Mouse (Mus musculus): ENCODE data around the gene Plxna1. TPM values are rescaled to one million over a fixed set of nuclear protein-coding genes. Genes with fewer than 3 reads are reported as not detected.

Plxna1 gene
- polyA plus RNA-seq, 2 experiments, result 1.7 to 2.6 TPM

DNA sequence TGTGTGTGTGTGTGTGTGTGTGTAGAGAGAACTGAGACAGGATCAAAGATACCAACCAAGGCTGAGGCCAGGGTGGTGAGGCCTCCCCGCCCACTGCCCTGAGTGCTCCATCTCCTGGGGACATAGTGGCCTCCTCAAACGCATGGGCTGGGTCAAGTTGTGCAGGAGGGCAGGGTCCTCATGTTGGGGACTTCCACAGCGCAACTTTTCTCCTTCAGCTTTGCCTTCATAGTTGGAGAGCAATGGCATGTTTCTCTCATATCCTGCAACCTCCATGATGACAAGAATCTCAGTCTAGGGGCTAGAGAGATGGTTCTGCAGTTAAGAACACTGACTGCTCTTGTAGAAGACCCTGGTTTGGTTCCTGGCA is 76.1 kb downstream of the Plxna1 start:
- ATAC-seq (ENCODE audit: insufficient read depth) (no peak), DNase-seq (ENCODE audit: low read depth in 3 of 3, low spot score in 3 of 3) (no peak)
- no peaks in the 10 kb centered on the region for H3K9me3 ChIP-seq (ENCODE audit: control insufficient read depth, low read length)
- H3K27me3 ChIP-seq (ENCODE audit: control insufficient read depth, insufficient read depth, low read length), result no peaks in the 10 kb centered on the region
- peaks cover 0 to 2% of the 10 kb centered on the region in 2 experiments; a peak in 1 of 4 replicates for H3K4me1 ChIP-seq (replicated peaks; ENCODE audit: control insufficient read depth in 2 of 2, insufficient read depth in 2 of 2, low read length in 1 of 2)
- TF ChIP-seq CTCF (IDR thresholded peaks at IDR 0.05; ENCODE audit: low read depth) (no peak), EP300 (IDR thresholded peaks at IDR 0.05; ENCODE audit: low read depth) (no peak)
- no peak overlapping the region for H3K4me3 ChIP-seq (ENCODE audit: insufficient read depth in 1 of 2, low read depth in 2 of 2, low read length in 2 of 2)
- H3K4me2 ChIP-seq (ENCODE audit: low read depth), result no peak overlapping the region
- WGBS (ENCODE audit: insufficient replicate concordance), result 35% methylated on average over 3 of the region's 3 CpGs
- H3K9ac ChIP-seq (replicated peaks), result no peak overlapping the region
- no peak overlapping the region for H3K27ac ChIP-seq
- H3K36me3 ChIP-seq (replicated peaks; ENCODE audit: control insufficient read depth, insufficient read depth, low read depth), result no peaks in the 10 kb centered on the region

DNA sequence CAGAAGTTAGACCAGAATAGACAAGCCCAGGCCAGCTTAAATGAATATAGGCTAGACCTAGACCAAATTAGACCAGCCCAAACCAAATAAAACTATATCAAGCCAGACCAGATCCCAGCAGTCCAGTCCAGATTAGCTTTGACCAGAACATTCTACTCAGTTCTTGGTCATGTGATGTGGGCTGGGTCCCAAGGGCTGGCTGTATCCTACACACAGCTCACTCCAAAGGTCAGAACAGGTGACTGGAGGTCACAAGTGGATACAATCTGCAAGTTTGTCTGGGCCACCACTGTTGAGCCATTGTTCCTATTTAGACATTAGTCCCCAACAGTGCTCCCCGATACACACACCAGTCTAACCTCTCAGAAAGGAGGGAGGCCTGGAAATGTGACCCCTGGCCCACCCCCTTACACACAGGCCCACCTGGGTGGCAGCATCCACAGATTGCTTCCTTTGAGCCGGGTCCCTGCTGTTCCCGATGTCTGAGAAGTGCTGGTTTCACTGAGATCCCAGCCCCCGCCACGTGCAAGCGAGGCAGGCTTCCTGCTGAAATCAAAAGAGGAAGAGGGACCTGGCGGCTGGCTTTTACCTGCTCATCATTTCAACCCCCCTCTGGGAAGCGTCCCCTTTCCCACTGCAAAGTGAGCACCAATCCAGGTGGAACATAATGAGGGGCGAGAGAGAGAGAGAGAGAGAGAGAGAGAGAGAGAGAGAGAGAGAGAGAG is 76.7 kb downstream of the Plxna1 start:
- Histone ChIP-seq H3K27me3 (ENCODE audit: control insufficient read depth, insufficient read depth, low read length) (no peaks in the 10 kb centered on the region), H3K9ac (replicated peaks) (no peak overlapping the region)
- no peak for ATAC-seq (ENCODE audit: insufficient read depth)

DNA sequence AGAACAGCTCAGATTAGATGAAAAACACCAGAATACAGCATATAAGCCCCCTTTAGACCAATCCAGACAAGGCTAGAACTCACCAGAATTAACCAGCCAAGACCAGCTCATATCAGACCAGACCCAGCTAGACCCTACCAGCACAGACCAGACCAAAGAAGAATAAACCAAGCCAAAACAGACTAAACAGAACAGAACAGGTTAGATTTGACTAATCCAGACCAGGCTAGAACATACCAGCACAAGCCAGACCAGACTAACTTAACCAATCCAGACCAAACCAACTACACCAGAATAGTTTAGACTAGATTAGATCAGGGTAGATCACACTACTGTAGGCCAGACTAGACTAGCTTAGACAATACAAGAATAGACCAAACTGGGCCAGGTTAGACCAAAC is 77.3 kb downstream of the Plxna1 start:
- no peak overlapping the region for H3K9ac ChIP-seq (replicated peaks)
- no peaks in the 10 kb centered on the region for H3K36me3 ChIP-seq (replicated peaks; ENCODE audit: control insufficient read depth, insufficient read depth, low read depth)
- H3K4me2 ChIP-seq (ENCODE audit: low read depth), result no peak overlapping the region
- ATAC-seq (ENCODE audit: insufficient read depth) (no peak), DNase-seq (ENCODE audit: low read depth in 3 of 3, low spot score in 3 of 3) (no peak)
- no peak overlapping the region for H3K27ac ChIP-seq
- no peaks in the 10 kb centered on the region for H3K9me3 ChIP-seq (ENCODE audit: control insufficient read depth, low read length)
- no peaks in the 10 kb centered on the region for H3K27me3 ChIP-seq (ENCODE audit: control insufficient read depth, insufficient read depth, low read length)
- no peak overlapping the region for H3K4me3 ChIP-seq (ENCODE audit: insufficient read depth in 1 of 2, low read depth in 2 of 2, low read length in 2 of 2)
- H3K4me1 ChIP-seq (replicated peaks; ENCODE audit: control insufficient read depth in 2 of 2, insufficient read depth in 2 of 2, low read length in 1 of 2), result peaks cover 0 to 2% of the 10 kb centered on the region in 2 experiments; a peak in 1 of 4 replicates
- no peak for TF ChIP-seq EP300 (IDR thresholded peaks at IDR 0.05; ENCODE audit: low read depth)
- TF ChIP-seq CTCF (IDR thresholded peaks at IDR 0.05; ENCODE audit: low read depth), result no peak

More for the DNA sequence above, 76.7 kb downstream of the Plxna1 start:
- Histone ChIP-seq H3K4me2 (ENCODE audit: low read depth) (no peak overlapping the region), H3K4me1 (replicated peaks; ENCODE audit: control insufficient read depth in 2 of 2, insufficient read depth in 2 of 2, low read length in 1 of 2) (peaks cover 0 to 2% of the 10 kb centered on the region in 2 experiments; a peak in 1 of 4 replicates), H3K27ac (no peak overlapping the region), H3K9me3 (ENCODE audit: control insufficient read depth, low read length) (no peaks in the 10 kb centered on the region), H3K36me3 (replicated peaks; ENCODE audit: control insufficient read depth, insufficient read depth, low read depth) (no peaks in the 10 kb centered on the region), H3K4me3 (ENCODE audit: insufficient read depth in 1 of 2, low read depth in 2 of 2, low read length in 2 of 2) (no peak overlapping the region)
- DNase-seq (ENCODE audit: low read depth in 3 of 3, low spot score in 3 of 3), result no peak
- no peak for TF ChIP-seq EP300 (IDR thresholded peaks at IDR 0.05; ENCODE audit: low read depth)
- TF ChIP-seq CTCF (IDR thresholded peaks at IDR 0.05; ENCODE audit: low read depth), result no peak
- 23% methylated on average over 9 of the region's 9 CpGs for WGBS (ENCODE audit: insufficient replicate concordance)

DNA sequence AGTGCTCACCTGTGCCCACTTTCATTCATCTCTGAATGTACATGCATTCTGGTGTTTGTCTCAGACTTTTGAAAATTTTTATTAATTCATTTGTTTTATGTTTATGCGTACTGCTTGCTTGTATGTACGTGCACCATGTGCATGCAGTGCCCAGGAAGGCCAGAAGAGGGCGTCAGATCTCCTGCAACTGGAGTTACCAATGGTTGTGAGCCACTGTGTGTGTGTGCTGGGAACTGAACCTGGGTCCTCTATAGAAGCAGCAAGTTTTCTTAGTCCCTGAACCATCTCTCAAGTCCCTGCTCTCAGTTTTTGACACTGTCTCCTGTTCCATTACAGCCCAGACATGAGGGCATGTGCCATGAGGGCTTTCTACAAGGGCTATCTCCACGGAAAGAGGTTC is 79.3 kb downstream of the Plxna1 start:
- Histone ChIP-seq H3K9me3 (ENCODE audit: control insufficient read depth, low read length) (no peaks in the 10 kb centered on the region), H3K27ac (no peak overlapping the region), H3K36me3 (replicated peaks; ENCODE audit: control insufficient read depth, insufficient read depth, low read depth) (no peaks in the 10 kb centered on the region), H3K4me3 (ENCODE audit: insufficient read depth in 1 of 2, low read depth in 2 of 2, low read length in 2 of 2) (no peak overlapping the region), H3K9ac (replicated peaks) (no peak overlapping the region), H3K4me1 (replicated peaks; ENCODE audit: control insufficient read depth in 2 of 2, insufficient read depth in 2 of 2, low read length in 1 of 2) (0 out of 4 replicates have a peak, but pooled peaks cover 0 to 2% of the 10 kb centered on the region in 2 experiments), H3K4me2 (ENCODE audit: low read depth) (no peak overlapping the region), H3K27me3 (ENCODE audit: control insufficient read depth, insufficient read depth, low read length) (no peaks in the 10 kb centered on the region)
- DNase-seq (ENCODE audit: low read depth in 3 of 3, low spot score in 3 of 3) (no peak), ATAC-seq (ENCODE audit: insufficient read depth) (no peak)
- TF ChIP-seq CTCF (IDR thresholded peaks at IDR 0.05; ENCODE audit: low read depth), result peak; percentile 45; the same call in 1 of the 2 replicates
- TF ChIP-seq EP300 (IDR thresholded peaks at IDR 0.05; ENCODE audit: low read depth), result no peak
- 60% methylated on average over 4 of the region's 4 CpGs for WGBS (ENCODE audit: insufficient replicate concordance)

DNA sequence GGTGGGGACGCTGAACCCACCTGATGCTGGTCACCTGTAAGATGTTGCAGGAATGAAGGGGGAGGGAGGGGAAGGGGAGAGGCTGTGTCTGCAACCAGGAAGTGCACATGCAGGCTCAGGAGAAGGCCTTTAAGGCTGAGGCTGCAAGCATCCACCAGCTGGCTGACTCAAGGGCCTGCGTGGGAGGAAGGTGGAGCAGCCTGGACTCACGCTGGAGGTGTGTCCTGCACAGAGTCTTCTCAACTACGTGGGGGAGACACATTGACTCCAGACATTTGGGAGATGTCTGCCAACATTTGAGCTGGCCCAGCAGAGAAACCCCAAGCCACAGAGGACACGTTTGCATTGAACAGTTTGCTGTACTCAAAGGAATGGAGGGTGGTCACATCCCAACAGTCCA is 79.8 kb downstream of the Plxna1 start:
- no peak overlapping the region for H3K27ac ChIP-seq
- TF ChIP-seq CTCF (IDR thresholded peaks at IDR 0.05; ENCODE audit: low read depth) (no peak), EP300 (IDR thresholded peaks at IDR 0.05; ENCODE audit: low read depth) (no peak)
- DNase-seq (ENCODE audit: low read depth in 3 of 3, low spot score in 3 of 3), result no peak
- H3K27me3 ChIP-seq (ENCODE audit: control insufficient read depth, insufficient read depth, low read length), result no peaks in the 10 kb centered on the region
- H3K4me1 ChIP-seq (replicated peaks; ENCODE audit: control insufficient read depth in 2 of 2, insufficient read depth in 2 of 2, low read length in 1 of 2), result 0 out of 4 replicates have a peak, but pooled peaks cover 0 to 2% of the 10 kb centered on the region in 2 experiments
- H3K9me3 ChIP-seq (ENCODE audit: control insufficient read depth, low read length), result no peaks in the 10 kb centered on the region
- H3K36me3 ChIP-seq (replicated peaks; ENCODE audit: control insufficient read depth, insufficient read depth, low read depth), result no peaks in the 10 kb centered on the region
- H3K4me2 ChIP-seq (ENCODE audit: low read depth), result no peak overlapping the region
- no peak overlapping the region for H3K9ac ChIP-seq (replicated peaks)
- ATAC-seq (ENCODE audit: insufficient read depth), result no peak
- H3K4me3 ChIP-seq (ENCODE audit: insufficient read depth in 1 of 2, low read depth in 2 of 2, low read length in 2 of 2), result no peak overlapping the region
- WGBS (ENCODE audit: insufficient replicate concordance), result 45% methylated on average over 5 of the region's 5 CpGs
